Mouse (Mus musculus): Measurements from ENCODE around the gene Dmrtc1b. TPM values are rescaled to one million over a fixed set of nuclear protein-coding genes. Genes with fewer than 3 reads are reported as not detected.
"Not testable (repeated sequence)": the region's sequence is repeated elsewhere in the genome, so short reads cannot be mapped to it uniquely, and the experiment has no call there.

Gene Dmrtc1b
- polyA plus RNA-seq (2012; fragmentation: generic; extraction: Trizol) = not detected
- long read RNA-seq, experiment 1 = 0 reads
- long read RNA-seq, experiment 2 = 0 reads

- not testable (repeated sequence) for H3K36me3 ChIP-seq (ENCODE audit: control insufficient read depth, insufficient read depth); H3K79me2 ChIP-seq (ENCODE audit: control insufficient read depth, insufficient read depth); H3K4me3 ChIP-seq (ENCODE audit: insufficient read depth, poor library complexity, severe bottlenecking); H3ac ChIP-seq (ENCODE audit: control insufficient read depth, insufficient read length, low read depth); H3K79me3 ChIP-seq (ENCODE audit: low read depth); H3K27me3 ChIP-seq (ENCODE audit: control insufficient read depth, insufficient read depth, insufficient read length)
Measured at GRCm38 (mm10) chrX:102707535-102707934, at the start of gene Dmrtc1b, which contains the start of gene Gm9112. Dmrtc1b (plus strand) TSS chrX:102707865. Gm9112 (minus strand) TSS chrX:102707635.

GRCm38 (mm10) chrX:102660712-102661111 lies 47.0 kb upstream of the Dmrtc1b start:
- no peak overlapping the region for H3K4me3 ChIP-seq (ENCODE audit: insufficient read depth, poor library complexity, severe bottlenecking)
- H3K79me3 ChIP-seq (ENCODE audit: low read depth) = no peaks in the 10 kb centered on the region
- no peaks in the 10 kb centered on the region for H3K79me2 ChIP-seq (ENCODE audit: control insufficient read depth, insufficient read depth)
- TF ChIP-seq MYOD1 (IDR thresholded peaks at IDR 0.05; ENCODE audit: control insufficient read depth, insufficient read length, low read depth) (no peak), MAX (IDR thresholded peaks at IDR 0.05) (no peak), MYOG (IDR thresholded peaks at IDR 0.05; ENCODE audit: control insufficient read depth, extremely low read depth, insufficient read length) (no peak), FOSL1 (IDR thresholded peaks at IDR 0.05; ENCODE audit: insufficient read depth, low read length, poor library complexity, severe bottlenecking) (no peak), CEBPB (IDR thresholded peaks at IDR 0.05; ENCODE audit: low read depth) (no peak), USF1 (IDR thresholded peaks at IDR 0.05; ENCODE audit: low read depth) (no peak), CTCF (IDR thresholded peaks at IDR 0.05; ENCODE audit: control insufficient read depth, insufficient read depth, insufficient read length) (no peak)
- no peaks in the 10 kb centered on the region for H3K27me3 ChIP-seq (ENCODE audit: control insufficient read depth, insufficient read depth, insufficient read length)
- H3K36me3 ChIP-seq (ENCODE audit: control insufficient read depth, insufficient read depth) = no peaks in the 10 kb centered on the region
- H3ac ChIP-seq (ENCODE audit: control insufficient read depth, insufficient read length, low read depth) = no peak overlapping the region

DNA sequence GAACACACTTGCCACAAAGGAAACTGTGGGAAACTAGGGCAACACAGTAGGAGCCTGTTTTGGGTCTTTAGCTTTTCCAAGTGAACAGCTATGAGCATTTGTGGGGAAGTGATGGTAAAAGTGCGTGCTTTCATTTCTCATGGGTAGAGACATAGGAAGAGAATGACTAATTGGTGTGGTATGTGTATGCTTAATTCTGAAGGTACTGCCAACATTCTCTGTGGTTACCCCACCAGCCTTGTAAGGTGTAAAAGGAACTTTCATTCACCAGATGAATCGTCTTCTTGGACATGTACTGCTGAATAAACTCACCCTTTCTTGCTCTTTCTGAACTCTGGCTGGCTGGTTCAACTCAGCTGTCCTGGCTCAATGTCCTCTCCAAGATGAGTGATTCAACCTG lies 41.0 kb upstream of the Dmrtc1b start:
- H3K79me2 ChIP-seq (ENCODE audit: control insufficient read depth, insufficient read depth) = no peaks in the 10 kb centered on the region
- TF ChIP-seq USF1 (IDR thresholded peaks at IDR 0.05; ENCODE audit: low read depth) = no peak
- TF ChIP-seq CEBPB (IDR thresholded peaks at IDR 0.05; ENCODE audit: low read depth) = no peak
- no peak for TF ChIP-seq MYOD1 (IDR thresholded peaks at IDR 0.05; ENCODE audit: control insufficient read depth, insufficient read length, low read depth)
- no peak for TF ChIP-seq FOSL1 (IDR thresholded peaks at IDR 0.05; ENCODE audit: insufficient read depth, low read length, poor library complexity, severe bottlenecking)
- no peak for TF ChIP-seq MYOG (IDR thresholded peaks at IDR 0.05; ENCODE audit: control insufficient read depth, extremely low read depth, insufficient read length)
- no peak for TF ChIP-seq MAX (IDR thresholded peaks at IDR 0.05)
- TF ChIP-seq CTCF (IDR thresholded peaks at IDR 0.05; ENCODE audit: control insufficient read depth, insufficient read depth, insufficient read length) = no peak
- H3ac ChIP-seq (ENCODE audit: control insufficient read depth, insufficient read length, low read depth) = no peak overlapping the region
- no peaks in the 10 kb centered on the region for H3K27me3 ChIP-seq (ENCODE audit: control insufficient read depth, insufficient read depth, insufficient read length)
- no peak overlapping the region for H3K4me3 ChIP-seq (ENCODE audit: insufficient read depth, poor library complexity, severe bottlenecking)
- no peaks in the 10 kb centered on the region for H3K36me3 ChIP-seq (ENCODE audit: control insufficient read depth, insufficient read depth)
- H3K79me3 ChIP-seq (ENCODE audit: low read depth) = no peaks in the 10 kb centered on the region

GRCm38 (mm10) chrX:102684706-102685105 lies 23.0 kb upstream of the Dmrtc1b start:
- not testable (repeated sequence) for H3K79me2 ChIP-seq (ENCODE audit: control insufficient read depth, insufficient read depth)

GRCm38 (mm10) chrX:102686872-102687271 lies 20.8 kb upstream of the Dmrtc1b start, which contains the start of gene Gm3880:
Gm3880 (minus strand) TSS chrX:102686972.
- H3K36me3 ChIP-seq (ENCODE audit: control insufficient read depth, insufficient read depth); H3K79me2 ChIP-seq (ENCODE audit: control insufficient read depth, insufficient read depth); H3ac ChIP-seq (ENCODE audit: control insufficient read depth, insufficient read length, low read depth); H3K27me3 ChIP-seq (ENCODE audit: control insufficient read depth, insufficient read depth, insufficient read length); H3K79me3 ChIP-seq (ENCODE audit: low read depth); H3K4me3 ChIP-seq (ENCODE audit: insufficient read depth, poor library complexity, severe bottlenecking): not testable (repeated sequence)

More at GRCm38 (mm10) chrX:102684706-102685105, 23.0 kb upstream of the Dmrtc1b start:
- not testable (repeated sequence) for H3K36me3 ChIP-seq (ENCODE audit: control insufficient read depth, insufficient read depth); H3K4me3 ChIP-seq (ENCODE audit: insufficient read depth, poor library complexity, severe bottlenecking); H3K27me3 ChIP-seq (ENCODE audit: control insufficient read depth, insufficient read depth, insufficient read length); H3K79me3 ChIP-seq (ENCODE audit: low read depth); H3ac ChIP-seq (ENCODE audit: control insufficient read depth, insufficient read length, low read depth)

DNA sequence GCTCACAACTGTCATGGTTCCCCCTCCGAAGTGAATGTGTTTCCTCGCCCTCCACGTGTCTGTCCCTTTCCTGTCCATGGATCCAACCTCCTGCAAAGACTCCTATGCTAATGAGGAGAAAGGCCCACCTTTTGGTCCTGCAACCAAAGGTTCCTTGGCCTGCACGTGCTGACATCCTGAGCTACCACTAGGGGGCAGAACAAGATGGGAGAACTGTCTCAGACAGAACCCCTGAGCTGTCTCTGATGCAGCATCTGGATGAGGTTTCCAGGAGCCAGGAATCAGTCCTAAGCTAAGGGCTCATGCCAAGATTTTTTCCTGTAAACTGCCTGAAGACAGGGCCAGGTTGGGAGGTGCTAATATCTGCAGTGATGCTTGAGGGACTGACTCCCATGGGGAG lies 18.4 kb upstream of the Dmrtc1b start:
- H3K27me3 ChIP-seq (ENCODE audit: control insufficient read depth, insufficient read depth, insufficient read length); H3K79me2 ChIP-seq (ENCODE audit: control insufficient read depth, insufficient read depth); H3ac ChIP-seq (ENCODE audit: control insufficient read depth, insufficient read length, low read depth); H3K4me3 ChIP-seq (ENCODE audit: insufficient read depth, poor library complexity, severe bottlenecking); H3K79me3 ChIP-seq (ENCODE audit: low read depth); H3K36me3 ChIP-seq (ENCODE audit: control insufficient read depth, insufficient read depth): not testable (repeated sequence)

- H3K27me3 ChIP-seq (ENCODE audit: control insufficient read depth, insufficient read depth, insufficient read length); H3K79me2 ChIP-seq (ENCODE audit: control insufficient read depth, insufficient read depth); H3K36me3 ChIP-seq (ENCODE audit: control insufficient read depth, insufficient read depth); H3K79me3 ChIP-seq (ENCODE audit: low read depth); H3K4me3 ChIP-seq (ENCODE audit: insufficient read depth, poor library complexity, severe bottlenecking); H3ac ChIP-seq (ENCODE audit: control insufficient read depth, insufficient read length, low read depth): not testable (repeated sequence)
Measured at GRCm38 (mm10) chrX:102700636-102701035, 7.0 kb upstream of the Dmrtc1b start.

- not testable (repeated sequence) for H3ac ChIP-seq (ENCODE audit: control insufficient read depth, insufficient read length, low read depth)
Measured at GRCm38 (mm10) chrX:102724226-102724625, 16.6 kb downstream of the Dmrtc1b start.

More at GRCm38 (mm10) chrX:102724226-102724625, 16.6 kb downstream of the Dmrtc1b start:
- not testable (repeated sequence) for H3K79me3 ChIP-seq (ENCODE audit: low read depth); H3K4me3 ChIP-seq (ENCODE audit: insufficient read depth, poor library complexity, severe bottlenecking); H3K36me3 ChIP-seq (ENCODE audit: control insufficient read depth, insufficient read depth); H3K79me2 ChIP-seq (ENCODE audit: control insufficient read depth, insufficient read depth); H3K27me3 ChIP-seq (ENCODE audit: control insufficient read depth, insufficient read depth, insufficient read length)
